Mouse (Mus musculus) right cerebral cortex, adult 2 months (tissue): ENCODE measurements around the gene Smarca2.

ENCODE experiments used
- DNase-seq, 2 experiments: peaks; one replicate each; pipeline ENCODE4 v3.0.0; 2021 to 2022; ENCODE audit warnings: low spot score in 2 of 2

The Smarca2 gene

DNA sequence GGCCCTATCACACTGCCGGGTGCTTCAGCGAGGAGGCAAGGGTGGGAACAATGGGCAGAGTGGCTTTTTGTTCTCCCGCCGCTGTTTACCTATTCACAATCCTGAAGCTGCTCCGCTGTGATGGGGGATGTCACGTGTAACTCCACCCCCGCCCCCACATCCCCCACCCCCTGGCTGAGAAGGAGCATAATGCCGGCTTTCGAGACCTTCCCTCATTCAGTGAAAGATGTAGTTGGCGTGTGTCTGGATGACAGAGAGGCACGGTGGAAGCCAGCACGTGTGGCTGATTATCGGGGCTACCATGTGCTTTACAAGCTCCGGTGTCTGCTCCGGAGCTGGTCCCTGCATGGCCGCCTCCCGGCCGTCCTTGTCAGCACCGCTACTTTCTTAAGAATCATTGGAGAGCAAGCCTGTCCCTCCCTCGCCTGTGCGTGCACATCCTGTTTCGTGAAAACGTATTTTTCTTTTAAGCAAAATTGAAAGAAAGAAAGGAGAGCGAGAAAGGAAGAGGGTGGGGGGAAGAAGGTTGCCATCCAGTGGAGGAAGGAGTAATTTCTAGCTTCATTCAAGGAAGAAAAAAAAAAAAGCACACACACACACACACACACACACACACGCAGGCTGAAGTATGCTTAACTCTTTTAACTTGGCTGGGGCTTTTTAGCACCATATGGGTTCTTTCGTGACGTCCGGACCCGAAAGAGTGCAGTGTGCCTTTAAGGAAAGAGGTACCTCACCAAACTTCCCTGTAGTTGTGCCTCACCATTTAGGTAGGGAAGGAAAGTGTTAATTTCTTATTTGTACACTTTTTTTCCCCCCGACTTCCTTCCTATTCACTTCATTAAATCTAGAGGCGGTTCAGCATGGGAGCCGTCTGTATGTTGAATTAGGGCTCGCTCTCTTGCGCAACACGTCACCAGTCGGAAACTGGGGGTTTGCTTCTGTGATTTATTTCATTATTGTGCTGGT is 143.0 kb downstream of the Smarca2 start:
- DNase-seq: peak; percentile 73 to 76

DNA sequence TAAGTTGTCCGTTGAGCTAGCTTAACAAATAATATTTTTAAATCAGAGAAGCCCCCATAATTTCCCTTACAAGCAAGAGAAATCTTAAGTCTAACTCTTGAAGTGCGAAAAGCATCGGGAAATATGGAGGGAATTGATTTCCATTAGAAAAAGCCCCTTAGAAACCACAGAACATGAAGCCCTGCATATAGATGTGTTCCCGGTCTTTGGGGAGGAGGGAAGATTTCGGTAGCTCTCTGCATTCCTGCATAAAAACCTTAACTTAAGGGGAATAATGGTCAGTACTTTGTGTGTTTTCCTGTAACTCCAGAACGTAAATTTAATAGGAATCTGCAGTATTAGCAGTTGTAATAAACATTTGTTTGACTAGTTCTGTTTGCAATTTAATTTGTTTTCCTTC is 143.8 kb downstream of the Smarca2 start:
- no peak for DNase-seq

DNA sequence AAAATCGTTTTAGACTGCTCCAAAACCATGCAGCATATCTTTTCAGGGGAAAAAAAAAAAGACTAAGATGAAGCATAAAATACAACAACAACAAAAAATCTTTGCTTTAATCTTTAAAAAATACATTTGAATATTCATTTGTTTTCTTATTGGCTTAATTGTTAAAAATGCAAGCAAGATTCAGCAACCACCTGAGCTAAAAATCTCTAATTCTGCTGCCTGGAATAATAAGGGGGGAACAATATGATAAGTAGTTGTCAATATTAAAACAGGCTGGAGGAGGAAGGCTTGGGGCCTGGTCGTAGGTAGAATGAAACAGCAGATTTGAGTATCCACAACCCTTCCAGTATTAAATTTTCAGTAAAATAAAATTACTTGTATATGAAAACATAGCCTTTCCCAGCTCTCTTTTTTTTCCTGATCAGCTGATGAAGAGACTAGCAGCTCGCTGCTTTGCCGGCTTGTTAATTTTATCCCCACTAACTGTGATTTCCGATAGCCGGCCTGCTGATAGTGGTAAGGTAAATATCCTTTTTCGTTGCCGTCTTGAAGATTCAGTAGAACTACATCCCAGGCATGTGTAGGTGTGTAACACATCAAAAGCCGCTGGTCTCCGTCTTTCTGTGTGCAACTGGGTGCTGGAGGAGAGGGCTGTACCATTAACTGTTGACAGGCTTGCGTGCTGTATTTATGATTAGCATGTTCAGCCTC is 144.7 kb downstream of the Smarca2 start:
- peak in 1 of 2 experiments; percentile 66 for DNase-seq

DNA sequence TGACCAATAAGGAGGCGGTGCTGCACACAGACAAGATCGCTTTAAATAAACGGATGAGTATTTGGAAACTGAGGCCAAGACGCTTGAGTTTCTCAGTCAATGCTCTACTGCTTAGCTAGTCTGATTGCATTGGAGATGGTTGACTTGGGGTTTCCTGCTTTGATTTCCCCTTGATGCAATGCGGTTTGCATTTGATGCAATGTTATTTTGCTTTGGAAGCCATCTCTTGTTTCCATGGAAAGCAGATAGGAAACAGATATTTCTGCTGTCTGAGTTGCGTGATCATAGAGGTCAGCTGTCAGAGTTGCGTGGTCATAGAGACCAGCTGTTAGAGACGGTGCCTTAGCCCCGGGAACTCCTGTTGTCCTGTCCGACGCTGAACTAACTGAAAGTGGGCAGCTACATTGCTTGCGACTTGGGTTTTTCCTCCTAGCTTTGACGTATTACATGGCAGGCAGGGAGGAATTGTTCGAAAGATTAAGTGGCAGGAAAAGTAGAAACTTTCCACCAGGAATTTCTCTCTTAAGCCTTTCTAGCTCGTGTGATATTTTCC is 147.8 kb downstream of the Smarca2 start:
- no peak for DNase-seq

DNA sequence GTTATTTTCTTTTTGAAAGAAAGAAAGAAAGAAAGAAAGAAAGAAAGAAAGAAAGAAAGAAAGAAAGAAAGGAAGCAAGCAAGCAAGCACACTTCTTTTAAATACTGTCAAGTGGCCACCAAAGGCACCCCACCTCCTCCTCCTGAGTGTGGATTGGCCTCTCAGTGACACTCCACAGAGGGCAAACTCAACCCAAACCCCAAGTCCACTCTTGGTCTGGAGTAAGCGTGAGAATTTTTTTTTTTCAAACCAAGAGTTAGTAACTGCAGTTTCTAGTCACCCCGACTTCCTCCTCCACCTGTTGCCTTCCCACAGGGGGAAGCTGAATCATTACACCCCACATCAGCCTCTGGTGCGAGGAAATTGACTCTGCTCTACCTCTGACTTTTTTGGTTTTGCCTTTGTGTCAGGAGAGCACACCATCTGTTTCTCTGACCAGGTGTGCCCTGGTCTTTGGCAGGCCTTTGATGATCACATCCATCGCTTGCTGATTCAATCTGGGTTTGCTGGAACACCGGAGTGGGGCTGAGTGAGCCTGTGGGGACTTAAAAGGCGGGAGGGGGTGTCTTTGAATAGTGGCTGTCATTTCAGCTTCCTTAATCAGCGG is 148.5 kb downstream of the Smarca2 start:
- no peak for DNase-seq

DNA sequence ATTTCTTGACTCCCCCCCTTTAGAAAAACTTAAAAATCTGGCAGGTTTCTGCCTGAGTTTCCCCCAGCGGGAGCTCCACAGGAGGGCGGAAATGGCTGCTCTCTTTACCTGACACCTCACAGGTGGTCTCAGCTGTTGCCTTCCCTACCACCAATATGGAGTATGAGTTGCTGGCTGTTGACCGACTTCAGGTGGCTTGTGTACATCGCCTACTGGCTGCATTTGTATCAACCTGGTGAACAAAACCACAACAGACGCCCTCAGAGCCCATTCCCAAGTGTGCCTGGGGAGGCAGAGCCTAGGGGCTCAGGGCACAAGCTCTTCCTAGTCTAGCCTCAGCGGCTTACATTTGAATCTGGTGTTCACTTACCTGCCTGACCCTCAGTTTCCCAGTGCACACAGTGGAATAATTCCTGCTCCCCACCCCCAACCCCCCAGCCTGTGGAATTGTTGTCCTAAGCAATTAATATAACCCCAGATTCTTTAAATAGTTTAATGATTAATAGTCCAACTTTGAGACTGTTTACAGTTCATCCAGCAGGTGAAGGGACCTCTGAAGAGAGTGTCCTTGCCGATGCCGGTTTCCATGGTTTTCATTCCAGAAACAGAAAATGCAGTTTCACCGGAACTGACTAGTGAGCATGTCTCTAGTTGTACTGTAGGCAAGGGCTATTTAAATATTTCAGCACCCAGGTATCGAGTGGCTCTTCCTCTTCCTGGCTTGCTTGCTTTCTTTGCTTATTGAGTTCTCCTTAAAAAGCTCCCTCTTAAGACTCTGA is 149.4 kb downstream of the Smarca2 start:
- no peak for DNase-seq

DNA sequence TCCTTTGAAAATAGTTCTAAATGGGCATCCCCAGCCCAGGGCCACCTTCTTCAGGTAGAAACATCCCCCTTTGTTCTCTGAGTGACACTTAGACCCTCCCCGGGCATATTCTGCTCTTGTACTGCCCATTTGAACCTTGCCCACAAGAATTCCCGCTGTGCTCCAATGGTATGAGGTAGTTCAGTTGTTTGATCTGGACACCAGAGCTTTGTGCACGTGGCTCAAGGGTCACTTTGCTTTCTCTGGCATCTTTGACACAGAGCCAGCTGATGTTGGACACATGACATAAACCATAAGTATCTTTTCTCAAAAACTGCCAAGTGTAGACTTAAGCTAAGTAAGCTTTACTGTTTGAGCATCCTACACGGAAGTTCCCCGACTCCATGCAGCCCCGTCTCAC is 151.1 kb downstream of the Smarca2 start:
- no peak for DNase-seq

DNA sequence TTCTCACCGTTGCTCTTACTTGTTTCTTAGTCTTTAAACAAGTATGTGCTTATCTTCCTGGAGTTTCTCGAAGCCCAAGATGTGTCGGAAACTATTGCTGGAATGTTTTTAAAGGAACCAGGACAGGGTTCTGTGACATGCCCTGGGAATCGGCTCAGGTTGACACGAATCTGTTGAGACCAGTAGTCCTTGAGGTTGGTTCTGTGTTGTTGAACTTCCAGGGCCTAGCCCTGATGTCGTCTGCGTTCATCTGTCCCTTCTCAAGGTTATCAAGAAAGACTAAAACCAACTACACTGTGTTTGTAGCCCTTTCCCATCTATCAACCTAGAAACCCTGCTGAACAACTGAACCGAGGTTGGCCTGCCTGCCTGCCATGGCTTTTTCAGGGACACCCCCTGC is 151.5 kb downstream of the Smarca2 start:
- DNase-seq: no peak

DNA sequence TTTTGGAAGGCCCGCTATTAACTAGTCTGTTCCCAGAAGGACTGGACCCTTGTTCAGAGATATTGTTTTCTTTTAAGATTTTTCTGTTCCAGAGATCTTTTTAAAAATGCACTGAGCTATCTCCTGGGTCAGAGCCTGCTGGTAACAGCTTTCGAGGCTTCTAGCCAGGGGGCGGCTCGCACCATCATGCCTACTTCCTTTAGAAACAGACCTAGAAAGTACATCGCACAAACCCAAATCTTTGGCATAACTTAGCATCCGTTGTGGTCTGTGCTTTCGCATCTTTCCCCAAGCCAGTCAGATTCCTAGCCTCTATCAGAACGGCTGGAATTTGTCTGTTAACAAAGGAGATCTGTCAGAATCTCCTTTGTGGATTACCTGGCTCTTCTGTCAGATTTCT is 153.3 kb downstream of the Smarca2 start:
- DNase-seq: no peak

DNA sequence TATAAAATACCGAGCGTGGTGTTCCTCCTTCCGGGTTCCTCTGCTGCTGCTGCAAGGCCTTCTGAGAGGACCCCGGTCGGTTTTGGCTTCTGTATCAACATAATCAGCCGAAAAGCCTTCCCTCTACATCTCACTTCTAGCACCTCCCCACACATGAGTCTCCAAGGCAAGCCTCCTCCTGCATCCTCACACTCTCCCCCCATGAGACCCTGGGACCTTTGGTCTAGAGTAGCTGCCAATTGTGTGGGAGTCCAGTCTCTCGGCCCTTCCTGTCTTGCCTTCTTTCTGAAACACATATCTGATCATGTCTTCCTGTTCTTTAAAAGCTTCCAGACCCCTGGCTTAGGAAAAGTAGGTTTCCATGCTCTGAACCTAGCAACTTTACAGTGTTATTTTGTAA is 153.8 kb downstream of the Smarca2 start:
- no peak for DNase-seq

DNA sequence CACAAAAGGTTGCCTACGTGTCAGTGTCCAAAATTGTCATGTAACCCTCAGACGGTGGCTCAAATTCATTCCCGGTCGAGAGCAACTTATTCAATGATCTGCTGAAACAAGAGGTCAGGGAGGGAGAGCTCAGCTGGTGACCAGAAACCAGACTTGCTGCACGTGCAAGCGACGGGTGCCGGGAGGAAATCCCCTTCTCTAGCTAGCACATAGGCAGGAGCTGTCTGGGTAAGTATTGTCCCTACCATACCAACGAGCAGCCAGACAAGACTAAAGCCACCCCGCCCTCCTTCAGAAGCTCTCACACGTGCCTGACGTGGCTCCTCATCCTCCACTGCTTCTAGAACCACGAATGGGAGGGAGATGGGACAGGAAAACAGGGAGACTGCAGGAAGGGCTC is 154.4 kb downstream of the Smarca2 start:
- no peak for DNase-seq

DNA sequence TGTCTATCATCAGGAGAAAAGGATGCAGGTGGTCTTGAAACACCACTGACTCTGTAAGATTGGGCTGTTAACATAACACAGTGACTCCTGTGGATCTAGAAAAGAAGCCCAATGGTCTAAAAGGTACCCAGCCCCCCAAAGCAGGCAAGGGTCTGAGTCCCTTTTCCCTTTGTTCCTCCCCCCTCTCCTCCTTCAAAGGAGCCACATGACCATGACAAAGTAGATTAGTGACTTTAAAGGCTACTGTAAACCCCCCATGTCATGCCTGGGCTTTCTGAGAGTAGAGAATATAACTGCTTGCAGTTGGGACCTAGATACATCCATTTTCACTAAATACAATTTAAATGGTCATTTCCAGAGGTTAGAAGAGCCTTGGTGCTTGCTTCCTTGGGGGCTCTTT is 156.4 kb downstream of the Smarca2 start:
- DNase-seq: no peak

DNA sequence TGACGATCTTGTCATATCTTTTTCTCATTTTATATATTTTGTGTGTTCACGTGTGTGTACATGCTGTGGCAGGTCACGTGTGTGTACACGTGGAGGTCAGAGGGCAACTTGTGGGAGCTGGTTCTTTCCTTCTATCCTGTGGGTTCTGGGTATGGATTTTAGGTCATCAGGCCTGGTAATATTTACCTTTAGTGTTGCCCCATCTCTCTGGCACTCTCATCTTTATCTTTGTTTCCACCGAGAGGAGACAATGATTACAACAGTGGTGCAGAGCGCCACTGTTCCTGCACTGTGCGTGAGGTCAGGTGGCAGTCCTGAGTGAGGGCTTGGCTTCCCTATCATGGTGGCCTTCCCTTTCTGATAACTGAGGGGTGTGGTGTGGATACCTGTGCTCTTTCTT is 160.6 kb downstream of the Smarca2 start:
- no peak for DNase-seq

DNA sequence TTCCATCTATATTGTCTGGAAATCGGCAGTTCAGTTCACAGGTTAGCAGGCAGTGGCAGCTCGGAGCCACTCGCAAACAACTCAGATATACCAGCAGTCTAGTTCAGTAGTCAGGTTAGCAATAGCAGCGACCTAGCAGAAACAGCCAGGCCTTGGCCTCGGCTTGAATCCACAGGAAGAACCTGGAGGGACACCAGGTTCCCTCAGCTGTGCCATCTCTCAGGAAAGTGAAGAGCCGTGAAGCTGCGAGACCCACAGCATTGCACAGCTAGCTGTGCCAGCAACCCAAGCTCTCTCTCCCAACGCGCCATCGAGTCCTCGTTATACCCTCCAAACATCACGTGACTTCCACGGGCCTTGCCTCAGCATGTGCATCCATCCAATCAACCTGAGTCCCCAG is 162.6 kb downstream of the Smarca2 start:
- DNase-seq: no peak

DNA sequence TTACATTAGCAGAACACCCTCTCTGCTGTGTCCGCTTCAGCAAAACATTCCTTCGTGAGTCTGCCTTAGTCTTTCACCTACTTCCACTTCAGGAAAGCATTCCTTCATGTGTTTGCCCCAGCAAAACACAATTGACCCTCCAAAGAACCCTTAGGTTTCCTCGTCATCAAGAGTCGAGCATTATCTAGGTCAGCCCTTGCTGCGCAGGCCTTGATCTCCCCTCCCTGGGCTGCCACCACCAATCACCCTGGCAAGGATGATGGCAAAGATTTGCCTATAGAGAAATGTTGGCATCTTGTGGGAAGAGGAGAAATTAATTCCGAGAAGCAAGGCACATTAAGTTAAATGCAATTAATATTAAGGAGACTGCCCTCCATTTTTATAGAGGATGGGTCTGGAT is 163.1 kb downstream of the Smarca2 start:
- no peak for DNase-seq

DNA sequence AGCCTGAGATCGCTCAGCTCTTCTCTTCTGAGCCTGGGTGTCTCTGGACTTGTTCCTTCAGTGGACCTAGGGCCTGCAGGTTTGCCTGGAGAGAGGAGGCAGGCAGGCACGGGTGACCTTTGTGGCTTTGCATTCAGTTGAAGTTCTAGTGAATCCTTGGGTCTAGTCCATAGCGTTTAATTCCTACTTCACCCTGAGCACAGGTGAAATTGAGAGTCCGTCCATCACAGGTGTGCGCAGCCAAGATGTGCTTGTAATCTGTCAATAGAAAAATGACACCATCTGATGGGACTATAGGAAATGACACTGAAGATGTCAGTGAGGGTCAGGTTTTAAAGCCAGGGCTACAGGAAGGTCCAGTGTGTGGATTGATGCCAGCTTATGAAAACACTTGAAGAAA is 164.0 kb downstream of the Smarca2 start:
- DNase-seq: no peak

DNA sequence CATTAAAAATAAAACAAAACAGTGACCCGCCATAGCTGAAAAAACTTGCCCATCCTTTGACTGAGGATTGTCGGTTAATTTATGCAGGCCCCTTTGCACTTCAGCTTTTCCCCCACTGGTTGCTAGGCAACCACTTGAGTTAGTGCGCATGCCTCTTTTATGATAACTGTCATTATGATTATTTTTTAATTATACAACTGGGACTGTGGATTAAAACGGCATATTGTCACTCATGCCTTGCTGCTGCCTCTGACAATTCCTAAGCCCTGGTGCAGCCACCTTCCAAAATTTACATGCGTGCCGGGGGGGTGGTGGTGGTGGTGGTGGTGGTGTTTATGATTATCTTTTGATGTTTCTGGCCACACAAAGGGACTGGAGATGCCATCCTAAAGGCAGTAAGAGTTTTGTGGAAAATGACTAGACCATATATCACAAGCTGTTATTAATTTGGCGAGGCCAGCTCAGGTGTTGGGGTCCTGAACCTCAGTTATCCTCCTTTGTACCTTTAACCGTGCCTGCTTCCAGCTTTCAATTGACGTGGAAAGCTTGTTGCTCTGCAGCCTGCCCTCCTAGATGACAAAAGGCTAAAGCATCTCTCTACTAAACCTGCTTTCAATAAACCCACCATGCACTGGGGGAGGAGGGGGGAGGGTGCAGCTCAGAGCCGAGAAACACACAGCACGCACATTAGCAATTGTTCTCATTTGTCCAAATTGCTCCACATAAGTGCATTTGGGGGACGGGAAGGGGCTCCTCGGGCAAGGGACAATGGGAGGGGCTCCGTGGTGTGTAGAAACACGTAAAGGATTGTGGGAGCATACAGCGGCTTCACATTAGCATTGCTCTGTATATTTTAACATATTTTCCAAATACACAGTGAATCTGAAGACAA is 165.0 kb downstream of the Smarca2 start:
- DNase-seq: peak in 1 of 2 experiments; percentile 34

DNA sequence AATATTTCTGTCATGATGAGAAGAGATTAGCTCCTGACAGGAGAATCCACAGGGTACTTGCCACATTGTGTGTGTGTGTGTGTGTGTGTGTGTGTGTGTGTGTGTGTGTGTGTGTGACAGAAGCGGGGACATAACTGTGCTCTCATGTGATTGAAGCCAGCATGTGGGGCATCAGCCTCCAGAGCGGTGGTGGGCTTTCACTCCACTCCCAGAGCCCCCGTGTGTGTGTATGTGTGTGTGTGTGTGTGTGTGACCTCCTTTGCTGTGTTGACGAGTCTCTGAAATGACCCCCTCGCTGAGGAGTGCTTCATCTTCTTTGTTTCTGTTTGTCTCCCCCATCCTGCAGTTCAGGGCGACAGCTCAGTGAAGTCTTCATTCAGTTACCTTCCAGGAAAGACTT is 165.7 kb downstream of the Smarca2 start:
- DNase-seq: no peak

DNA sequence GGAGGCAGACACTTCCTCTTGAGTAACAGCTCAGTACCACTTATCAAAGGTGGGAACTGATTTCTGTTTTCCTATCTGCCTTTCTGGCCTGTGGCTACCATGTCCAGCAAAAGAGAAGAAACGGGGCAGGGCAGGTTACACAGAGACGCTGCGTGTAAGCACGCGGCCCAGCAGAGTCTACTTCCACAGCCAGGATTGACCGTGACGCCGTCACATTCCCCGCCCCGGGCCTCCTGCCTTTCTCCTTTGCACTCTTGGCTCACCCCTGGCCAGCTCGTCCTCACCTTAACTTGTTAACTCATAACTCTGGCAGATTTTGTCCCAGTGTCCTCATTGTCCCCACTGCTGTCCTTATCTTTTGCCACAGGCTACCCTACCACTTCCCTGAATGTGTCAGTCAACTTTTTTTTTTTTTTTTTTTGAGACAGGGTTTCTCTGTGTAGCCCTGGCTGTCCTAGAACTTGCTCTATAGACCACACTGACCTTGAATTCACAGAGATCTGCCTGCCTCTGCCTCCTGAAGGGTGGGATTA is 167.3 kb downstream of the Smarca2 start:
- no peak for DNase-seq
